Mouse (Mus musculus) lung, postnatal 0 days (tissue): Measurements from ENCODE around the gene Gabarap. TPM values are rescaled to one million over a fixed set of nuclear protein-coding genes. Genes with fewer than 3 reads are reported as not detected.

Experiments used
- ATAC-seq: fragments of 200-750 bp; cut with Nextera tagmentation; 2 replicates; pipeline ENCODE4 v1.8.0; 2017; ENCODE audit warnings: moderate library complexity
- DNase-seq: peaks from one replicate; pipeline ENCODE4 v3.0.0-alpha.2; 2016; ENCODE audit warnings: low spot score
- H3K27ac ChIP-seq: fragments of 300-500 bp; sonication (generic); 2 replicates; pipeline ENCODE4 v1.5.1; 2014; ENCODE audit warnings: antibody characterized with exemption, mild to moderate bottlenecking, low read length, mixed read lengths
- H3K27me3 ChIP-seq: fragments of 300-500 bp; sonication (generic); replicated peaks from 2 replicates; pipeline ENCODE4 v1.6.1; 2014; ENCODE audit warnings: low read length, mixed read lengths; ENCODE audit not compliant: insufficient read depth
- H3K36me3 ChIP-seq: fragments of 300-500 bp; sonication (generic); 2 replicates; pipeline ENCODE4 v1.6.1; 2014; ENCODE audit warnings: low read length, mixed read lengths; ENCODE audit not compliant: insufficient read depth
- H3K4me1 ChIP-seq: fragments of 300-500 bp; sonication (generic); 2 replicates; pipeline ENCODE4 v1.6.1; 2014; ENCODE audit warnings: antibody characterized with exemption, low read depth, low read length, mixed read lengths; ENCODE audit not compliant: insufficient read depth
- H3K4me2 ChIP-seq: fragments of 300-500 bp; sonication (generic); replicated peaks from 2 replicates; pipeline ENCODE4 v1.6.1; 2014; ENCODE audit warnings: low read depth, mild to moderate bottlenecking, low read length, moderate library complexity, mixed read lengths
- H3K4me3 ChIP-seq: fragments of 300-500 bp; sonication (generic); 2 replicates; pipeline ENCODE4 v1.5.1; 2014; ENCODE audit warnings: low read depth, low read length
- H3K9ac ChIP-seq: fragments of 300-500 bp; sonication (generic); replicated peaks from 2 replicates; pipeline ENCODE4 v1.6.1; 2014; ENCODE audit warnings: low read depth, mild to moderate bottlenecking
- H3K9me3 ChIP-seq: fragments of 300-500 bp; sonication (generic); 2 replicates; pipeline ENCODE4 v1.6.1; 2016; ENCODE audit warnings: low read length, mixed read lengths
- CTCF ChIP-seq: IDR thresholded peaks from 2 replicates; pipeline ENCODE4 v1.5.1; 2016; ENCODE audit warnings: antibody characterized with exemption, mild to moderate bottlenecking
- EP300 ChIP-seq: IDR thresholded peaks from 2 replicates; pipeline ENCODE4 v1.6.1; 2016; ENCODE audit warnings: antibody characterized with exemption, mild to moderate bottlenecking, control low read depth
- WGBS: fragments of 180-500 bp; shearing (Covaris S2); extraction: QIAGEN DNeasy Blood & Tissue Kit; methylation state at CpG from one replicate; pipeline ENCODE4 v1.1.7; 2014; 5-methylcytosine and 5-hydroxymethylcytosine counted together
- polyA plus RNA-seq: library from polyadenylated mRNA; unstranded; fragments of >200 nt; fragmentation: Nextera tagmentation; extraction: Ambion mirVana; gene quantifications from 2 replicates; pipeline ENCODE4 v1.2.1, GENCODE M21; 2015

Gabarap gene
- polyA plus RNA-seq, 1 experiment from 2014 or later = 624 TPM

- WGBS = 10% methylated on average over 17 of the region's 19 CpGs
- Histone ChIP-seq H3K4me3 (no peak overlapping the region), H3K27me3 (no peaks in the 10 kb centered on the region), H3K4me2 (peak overlapping the region; percentile 30), H3K27ac (0 out of 2 replicates have a peak overlapping the region, but pooled peaks have one; percentile 6), H3K9me3 (no peaks in the 10 kb centered on the region), H3K4me1 (peaks cover 7% of the 10 kb centered on the region; the same call in 1 of the 2 replicates), H3K9ac (no peak overlapping the region), H3K36me3 (no peaks in the 10 kb centered on the region; the same call in 1 of the 2 replicates)
- ATAC-seq = peak; percentile 54
- DNase-seq = peak; percentile 70
- TF ChIP-seq CTCF (no peak), EP300 (no peak)
Measured at GRCm38 (mm10) chr11:70026689-70027088, 35.7 kb downstream of the Gabarap start.

DNA sequence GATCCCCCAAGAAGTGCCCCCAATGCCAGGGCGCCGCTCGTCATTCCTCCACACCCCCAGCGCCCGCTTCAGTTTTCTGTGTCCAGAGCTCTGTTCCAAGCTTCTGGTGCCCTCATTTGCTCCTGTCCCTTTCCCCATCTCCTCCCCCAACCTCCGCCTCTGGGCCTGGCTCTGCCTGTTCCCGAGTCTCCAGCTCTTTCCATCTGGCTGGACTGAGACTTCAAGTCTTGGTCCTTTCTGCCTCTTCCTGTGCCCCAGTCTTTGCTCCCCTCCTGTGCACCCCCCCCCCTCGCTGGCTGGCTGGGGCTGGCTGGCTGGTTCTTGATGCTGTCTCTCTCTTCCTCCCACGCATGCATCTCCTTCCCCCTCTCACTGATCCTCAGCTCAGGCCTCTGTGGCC is 36.5 kb downstream of the Gabarap start:
- Histone ChIP-seq H3K27me3 (no peaks in the 10 kb centered on the region), H3K27ac (0 out of 2 replicates have a peak overlapping the region, but pooled peaks have one; percentile 6), H3K9me3 (no peaks in the 10 kb centered on the region), H3K4me2 (no peak overlapping the region), H3K4me3 (no peak overlapping the region), H3K9ac (no peak overlapping the region), H3K36me3 (no peaks in the 10 kb centered on the region; the same call in 1 of the 2 replicates), H3K4me1 (peaks cover 7% of the 10 kb centered on the region; the same call in 1 of the 2 replicates)
- DNase-seq (no peak), ATAC-seq (no peak)
- 49% methylated on average over 9 of the region's 9 CpGs for WGBS
- no peak for TF ChIP-seq EP300
- no peak for TF ChIP-seq CTCF

GRCm38 (mm10) chr11:70028401-70029129 is 37.6 kb downstream of the Gabarap start:
- Histone ChIP-seq H3K27ac (no peak overlapping the region), H3K36me3 (no peaks in the 10 kb centered on the region; the same call in 1 of the 2 replicates), H3K27me3 (no peaks in the 10 kb centered on the region), H3K9me3 (no peaks in the 10 kb centered on the region), H3K4me1 (peaks cover 7% of the 10 kb centered on the region; the same call in 1 of the 2 replicates), H3K4me2 (peak overlapping the region; percentile 25), H3K4me3 (no peak overlapping the region), H3K9ac (no peak overlapping the region; the same call in 1 of the 2 replicates)
- peak; percentile 28 for ATAC-seq
- TF ChIP-seq EP300 = no peak
- DNase-seq = peak; percentile 55
- WGBS = 23% methylated on average over 12 of the region's 12 CpGs

GRCm38 (mm10) chr11:70029130-70029801 is 38.3 kb downstream of the Gabarap start:
- peaks cover 7% of the 10 kb centered on the region; the same call in 1 of the 2 replicates for H3K4me1 ChIP-seq
- 3% methylated on average over 20 of the region's 20 CpGs for WGBS
- no peak overlapping the region for H3K27ac ChIP-seq
- DNase-seq = peak; percentile 81
- no peak overlapping the region; the same call in 1 of the 2 replicates for H3K9ac ChIP-seq
- no peaks in the 10 kb centered on the region; the same call in 1 of the 2 replicates for H3K36me3 ChIP-seq
- H3K27me3 ChIP-seq = no peaks in the 10 kb centered on the region
- no peak for TF ChIP-seq EP300
- TF ChIP-seq CTCF = no peak
- H3K4me2 ChIP-seq = peak overlapping the region; percentile 25
- no peaks in the 10 kb centered on the region for H3K9me3 ChIP-seq
- ATAC-seq = peak; percentile 78
- no peak overlapping the region for H3K4me3 ChIP-seq

DNA sequence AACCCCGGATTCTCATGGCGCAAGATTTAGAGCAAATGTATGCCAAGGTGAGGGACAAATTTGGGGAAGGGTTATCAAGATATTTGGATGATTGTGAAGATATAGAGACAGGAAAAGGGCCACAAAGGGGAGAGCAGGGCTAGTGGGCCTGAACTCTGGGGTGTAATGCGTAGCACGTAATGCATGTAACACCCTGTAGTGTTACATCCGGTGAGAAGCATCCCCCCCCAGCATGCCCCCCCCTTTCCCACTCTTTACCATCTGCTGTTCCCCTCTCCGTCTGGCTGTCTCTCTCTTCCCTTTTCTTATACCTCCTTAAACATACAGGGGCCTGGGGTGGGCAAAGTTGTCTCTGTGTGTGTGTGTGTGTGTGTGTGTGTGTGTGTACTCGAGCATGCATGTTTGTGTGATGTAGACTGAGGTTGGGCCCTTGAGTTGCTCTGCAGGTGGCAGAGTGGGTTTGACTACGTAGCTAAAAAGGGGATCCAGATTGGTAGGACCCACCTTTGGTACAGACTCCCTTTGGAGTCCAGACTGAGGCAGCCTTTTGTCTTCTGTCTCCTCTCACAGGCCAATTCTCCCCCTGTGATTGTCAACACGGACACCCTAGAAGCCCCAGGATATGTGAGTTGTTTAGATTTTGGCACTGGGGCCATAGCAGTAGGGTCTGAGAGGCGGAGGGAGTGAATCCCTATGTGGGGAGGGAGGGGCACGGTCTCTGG is 39.0 kb downstream of the Gabarap start:
- Histone ChIP-seq H3K4me1 (peaks cover 7% of the 10 kb centered on the region; the same call in 1 of the 2 replicates), H3K27ac (no peak overlapping the region), H3K27me3 (no peaks in the 10 kb centered on the region), H3K4me3 (no peak overlapping the region), H3K9ac (no peak overlapping the region), H3K36me3 (no peaks in the 10 kb centered on the region; the same call in 1 of the 2 replicates), H3K4me2 (no peak overlapping the region), H3K9me3 (no peaks in the 10 kb centered on the region)
- WGBS = 40% methylated on average over 11 of the region's 11 CpGs
- TF ChIP-seq CTCF (no peak), EP300 (no peak)
- ATAC-seq (no peak), DNase-seq (no peak)
